Mouse (Mus musculus) hindbrain, embryonic 12.5 days (tissue): Measurements from ENCODE around the gene Dntt. TPM values are rescaled to one million over a fixed set of nuclear protein-coding genes. Genes with fewer than 3 reads are reported as not detected.
A peak's percentile ranks its signal among the peaks of the same experiment; 100 is the strongest.

ENCODE experiments used
- ATAC-seq: fragments of 200-750 bp; cut with Nextera tagmentation; 2 replicates; pipeline ENCODE4 v1.8.0; 2017; ENCODE audit warnings: moderate TSS enrichment; ENCODE audit not compliant: low FRiP score
- H3K27ac ChIP-seq: fragments of 300-500 bp; sonication (generic); 2 replicates; pipeline ENCODE4 v1.5.1; 2016; ENCODE audit warnings: mild to moderate bottlenecking
- H3K27me3 ChIP-seq: fragments of 300-500 bp; sonication (generic); 2 replicates; pipeline ENCODE4 v1.6.1; 2016; ENCODE audit warnings: mild to moderate bottlenecking
- H3K36me3 ChIP-seq: fragments of 300-500 bp; sonication (generic); 2 replicates; pipeline ENCODE4 v1.6.1; 2016; ENCODE audit warnings: mild to moderate bottlenecking
- H3K4me1 ChIP-seq: fragments of 300-500 bp; sonication (generic); 2 replicates; pipeline ENCODE4 v1.6.1; 2016
- H3K4me2 ChIP-seq: fragments of 300-500 bp; sonication (generic); replicated peaks from 2 replicates; pipeline ENCODE4 v1.6.1; 2016; ENCODE audit warnings: mild to moderate bottlenecking
- H3K4me3 ChIP-seq: fragments of 300-500 bp; sonication (generic); 2 replicates; pipeline ENCODE4 v1.5.1; 2016; ENCODE audit warnings: mild to moderate bottlenecking
- H3K9ac ChIP-seq: fragments of 300-500 bp; sonication (generic); 2 replicates; pipeline ENCODE4 v1.6.1; 2016; ENCODE audit warnings: mild to moderate bottlenecking, moderate library complexity
- H3K9me3 ChIP-seq: fragments of 300-500 bp; sonication (generic); replicated peaks from 2 replicates; pipeline ENCODE4 v1.6.1; 2016; ENCODE audit warnings: mild to moderate bottlenecking
- WGBS: fragments of 180-500 bp; shearing (Covaris S2); methylation state at CpG from one replicate; pipeline ENCODE4 v1.1.7; 2016; 5-methylcytosine and 5-hydroxymethylcytosine counted together
- polyA plus RNA-seq: library from polyadenylated mRNA; unstranded; fragments of >200 nt; fragmentation: Nextera tagmentation; extraction: Ambion mirVana; gene quantifications from 2 replicates; pipeline ENCODE4 v1.2.1, GENCODE M21; 2016

Gene Dntt
- polyA plus RNA-seq, 1 experiment from 2014 or later, result 0.14 TPM

GRCm38 (mm10) chr19:41083646-41084045 lies 54.6 kb downstream of the Dntt start:
- no peak overlapping the region for H3K9ac ChIP-seq
- H3K4me3 ChIP-seq, result no peak overlapping the region
- peaks cover 13% of the 10 kb centered on the region for H3K4me1 ChIP-seq
- no peak for ATAC-seq
- H3K4me2 ChIP-seq, result no peak overlapping the region
- WGBS, result 95% methylated on average over 14 of the region's 14 CpGs
- H3K36me3 ChIP-seq, result no peaks in the 10 kb centered on the region
- no peaks in the 10 kb centered on the region for H3K9me3 ChIP-seq
- peaks cover 11% of the 10 kb centered on the region; the same call in 1 of the 2 replicates for H3K27me3 ChIP-seq
- H3K27ac ChIP-seq, result no peak overlapping the region

GRCm38 (mm10) chr19:41086289-41086688 lies 57.2 kb downstream of the Dntt start:
- no peak overlapping the region for H3K4me2 ChIP-seq
- H3K9me3 ChIP-seq, result no peaks in the 10 kb centered on the region
- WGBS, result 87% methylated on average over 6 of the region's 6 CpGs
- no peak overlapping the region for H3K9ac ChIP-seq
- H3K27me3 ChIP-seq, result peaks cover 17% of the 10 kb centered on the region
- peaks cover 10% of the 10 kb centered on the region for H3K4me1 ChIP-seq
- H3K27ac ChIP-seq, result no peak overlapping the region
- no peak overlapping the region for H3K4me3 ChIP-seq
- H3K36me3 ChIP-seq, result no peaks in the 10 kb centered on the region
- ATAC-seq, result no peak

- Histone ChIP-seq H3K27me3 (peaks cover 17% of the 10 kb centered on the region), H3K36me3 (no peaks in the 10 kb centered on the region), H3K4me1 (peaks cover 6% of the 10 kb centered on the region), H3K27ac (no peak overlapping the region), H3K9ac (no peak overlapping the region), H3K4me2 (no peak overlapping the region), H3K9me3 (no peaks in the 10 kb centered on the region), H3K4me3 (no peak overlapping the region)
- ATAC-seq, result peak; percentile 60
- 13% methylated on average over 2 of the region's 2 CpGs for WGBS
Measured at GRCm38 (mm10) chr19:41086700-41087099, 57.6 kb downstream of the Dntt start.

GRCm38 (mm10) chr19:41087901-41088300 lies 58.8 kb downstream of the Dntt start:
- Histone ChIP-seq H3K36me3 (no peaks in the 10 kb centered on the region), H3K4me2 (no peak overlapping the region)
- ATAC-seq, result no peak

GRCm38 (mm10) chr19:41088491-41088890 lies 59.4 kb downstream of the Dntt start:
- H3K27ac ChIP-seq, result no peak overlapping the region

More at GRCm38 (mm10) chr19:41087901-41088300, 58.8 kb downstream of the Dntt start:
- Histone ChIP-seq H3K4me1 (no peaks in the 10 kb centered on the region), H3K9me3 (no peaks in the 10 kb centered on the region), H3K27ac (no peak overlapping the region), H3K9ac (no peak overlapping the region), H3K27me3 (peaks cover 17% of the 10 kb centered on the region), H3K4me3 (no peak overlapping the region)
- WGBS, result 53% methylated on average over 4 of the region's 4 CpGs

GRCm38 (mm10) chr19:41089833-41090232 lies 60.8 kb downstream of the Dntt start:
- peaks cover 4% of the 10 kb centered on the region; the same call in 1 of the 2 replicates for H3K4me1 ChIP-seq
- H3K36me3 ChIP-seq, result no peaks in the 10 kb centered on the region
- WGBS, result 8% methylated on average over 5 of the region's 5 CpGs
- no peak overlapping the region for H3K4me2 ChIP-seq
- no peak overlapping the region for H3K9ac ChIP-seq
- peaks cover 17% of the 10 kb centered on the region for H3K27me3 ChIP-seq
- no peak overlapping the region for H3K4me3 ChIP-seq
- no peak overlapping the region for H3K27ac ChIP-seq
- H3K9me3 ChIP-seq, result no peaks in the 10 kb centered on the region
- 0 out of 2 replicates have a peak, but pooled peaks have one; percentile 38 for ATAC-seq

More at GRCm38 (mm10) chr19:41088491-41088890, 59.4 kb downstream of the Dntt start:
- H3K4me2 ChIP-seq, result peak overlapping the region; percentile 12
- ATAC-seq, result no peak
- no peaks in the 10 kb centered on the region for H3K9me3 ChIP-seq
- H3K27me3 ChIP-seq, result peaks cover 17% of the 10 kb centered on the region
- H3K9ac ChIP-seq, result no peak overlapping the region
- H3K4me1 ChIP-seq, result peaks cover 4% of the 10 kb centered on the region; the same call in 1 of the 2 replicates
- 48% methylated on average over 18 of the region's 18 CpGs for WGBS
- H3K36me3 ChIP-seq, result no peaks in the 10 kb centered on the region
- no peak overlapping the region for H3K4me3 ChIP-seq

GRCm38 (mm10) chr19:41091901-41092300 lies 62.8 kb downstream of the Dntt start:
- Histone ChIP-seq H3K27ac (no peak overlapping the region), H3K9me3 (no peaks in the 10 kb centered on the region), H3K27me3 (peaks cover 17% of the 10 kb centered on the region), H3K4me1 (peaks cover 5% of the 10 kb centered on the region; the same call in 1 of the 2 replicates), H3K4me2 (no peak overlapping the region), H3K9ac (no peak overlapping the region), H3K4me3 (no peak overlapping the region), H3K36me3 (no peaks in the 10 kb centered on the region)
- ATAC-seq, result no peak
- 61% methylated on average over 2 of the region's 2 CpGs for WGBS

GRCm38 (mm10) chr19:41097038-41097437 lies 68.0 kb downstream of the Dntt start:
- Histone ChIP-seq H3K27ac (no peak overlapping the region), H3K9me3 (no peaks in the 10 kb centered on the region), H3K4me3 (no peak overlapping the region), H3K4me1 (peaks cover 12% of the 10 kb centered on the region), H3K4me2 (no peak overlapping the region), H3K9ac (no peak overlapping the region), H3K36me3 (no peaks in the 10 kb centered on the region), H3K27me3 (no peaks in the 10 kb centered on the region)
- ATAC-seq, result no peak
- 51% methylated on average over 4 of the region's 4 CpGs for WGBS

GRCm38 (mm10) chr19:41100863-41101262 lies 71.8 kb downstream of the Dntt start:
- no peak for ATAC-seq
- no peak overlapping the region for H3K4me3 ChIP-seq
- 88% methylated on average over 7 of the region's 7 CpGs for WGBS
- no peaks in the 10 kb centered on the region for H3K36me3 ChIP-seq
- peaks cover 4% of the 10 kb centered on the region; the same call in 1 of the 2 replicates for H3K27me3 ChIP-seq
- H3K9ac ChIP-seq, result no peak overlapping the region
- peaks cover 8% of the 10 kb centered on the region for H3K4me1 ChIP-seq
- H3K4me2 ChIP-seq, result no peak overlapping the region
- H3K9me3 ChIP-seq, result no peaks in the 10 kb centered on the region
- no peak overlapping the region for H3K27ac ChIP-seq

- ATAC-seq, result no peak
- H3K27me3 ChIP-seq, result peaks cover 6% of the 10 kb centered on the region; the same call in 1 of the 2 replicates
- WGBS, result 79% methylated on average over 8 of the region's 8 CpGs
Measured at GRCm38 (mm10) chr19:41101390-41101789, 72.3 kb downstream of the Dntt start.

GRCm38 (mm10) chr19:41104922-41105321 lies 75.8 kb downstream of the Dntt start:
- H3K4me1 ChIP-seq, result peaks cover 10% of the 10 kb centered on the region
- ATAC-seq, result no peak
- H3K27me3 ChIP-seq, result peaks cover 7% of the 10 kb centered on the region; the same call in 1 of the 2 replicates
- no peak overlapping the region for H3K27ac ChIP-seq
- no peak overlapping the region for H3K9ac ChIP-seq
- no peak overlapping the region for H3K4me3 ChIP-seq
- H3K36me3 ChIP-seq, result no peaks in the 10 kb centered on the region
- WGBS, result 50% methylated on average over 8 of the region's 8 CpGs
- no peak overlapping the region for H3K4me2 ChIP-seq
- H3K9me3 ChIP-seq, result no peaks in the 10 kb centered on the region

More at GRCm38 (mm10) chr19:41101390-41101789, 72.3 kb downstream of the Dntt start:
- no peak overlapping the region for H3K27ac ChIP-seq
- no peak overlapping the region for H3K9ac ChIP-seq
- H3K4me2 ChIP-seq, result no peak overlapping the region
- no peak overlapping the region for H3K4me3 ChIP-seq
- no peaks in the 10 kb centered on the region for H3K36me3 ChIP-seq
- peaks cover 8% of the 10 kb centered on the region for H3K4me1 ChIP-seq
- no peaks in the 10 kb centered on the region for H3K9me3 ChIP-seq

- WGBS, result 61% methylated on average over 8 of the region's 8 CpGs
- Histone ChIP-seq H3K9ac (no peak overlapping the region), H3K4me1 (peaks cover 15% of the 10 kb centered on the region), H3K9me3 (no peaks in the 10 kb centered on the region), H3K4me2 (no peak overlapping the region), H3K36me3 (no peaks in the 10 kb centered on the region), H3K27ac (no peak overlapping the region), H3K27me3 (peaks cover 16% of the 10 kb centered on the region; the same call in 1 of the 2 replicates), H3K4me3 (no peak overlapping the region)
- ATAC-seq, result no peak
Measured at GRCm38 (mm10) chr19:41107530-41107929, 78.5 kb downstream of the Dntt start.

GRCm38 (mm10) chr19:41108666-41109065 lies 79.6 kb downstream of the Dntt start:
- no peak overlapping the region for H3K9ac ChIP-seq
- H3K27me3 ChIP-seq, result 0 out of 2 replicates have a peak, but pooled peaks cover 16% of the 10 kb centered on the region
- 79% methylated on average over 7 of the region's 7 CpGs for WGBS
- no peaks in the 10 kb centered on the region for H3K36me3 ChIP-seq
- no peak overlapping the region for H3K4me3 ChIP-seq
- no peaks in the 10 kb centered on the region for H3K9me3 ChIP-seq
- H3K4me2 ChIP-seq, result no peak overlapping the region
- no peak for ATAC-seq
- no peak overlapping the region for H3K27ac ChIP-seq
- peaks cover 26% of the 10 kb centered on the region for H3K4me1 ChIP-seq
